Mouse (Mus musculus) 3134 (cell line): ENCODE data around the gene Cacna2d1.

Experiments
- DNase-seq: peaks from one replicate; pipeline ENCODE4 v3.0.0-alpha.2; 2011; ENCODE audit warnings: low spot score; ENCODE audit not compliant: insufficient read length; ENCODE audit errors: extremely low read depth

Gene Cacna2d1

DNA sequence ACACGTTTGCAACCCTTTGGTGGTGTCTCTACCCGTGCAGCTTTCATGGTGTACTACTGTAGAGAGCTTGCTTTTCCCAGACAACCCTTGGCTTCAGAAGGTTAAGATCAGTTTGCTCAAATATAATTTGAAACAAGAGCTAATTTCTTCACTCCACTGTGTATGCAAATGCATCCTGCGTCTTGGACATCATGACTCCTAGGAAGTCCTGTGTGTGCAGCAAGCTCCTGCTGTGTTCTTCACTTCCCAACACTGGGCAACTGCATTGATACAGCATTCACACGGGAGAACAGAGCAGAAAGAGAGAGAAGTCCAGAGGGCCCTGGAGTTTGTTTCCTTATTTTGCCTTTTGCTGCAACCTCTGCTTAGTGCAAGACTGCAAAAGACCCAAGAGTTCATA is 48.1 kb downstream of the Cacna2d1 start:
- DNase-seq: no peak

DNA sequence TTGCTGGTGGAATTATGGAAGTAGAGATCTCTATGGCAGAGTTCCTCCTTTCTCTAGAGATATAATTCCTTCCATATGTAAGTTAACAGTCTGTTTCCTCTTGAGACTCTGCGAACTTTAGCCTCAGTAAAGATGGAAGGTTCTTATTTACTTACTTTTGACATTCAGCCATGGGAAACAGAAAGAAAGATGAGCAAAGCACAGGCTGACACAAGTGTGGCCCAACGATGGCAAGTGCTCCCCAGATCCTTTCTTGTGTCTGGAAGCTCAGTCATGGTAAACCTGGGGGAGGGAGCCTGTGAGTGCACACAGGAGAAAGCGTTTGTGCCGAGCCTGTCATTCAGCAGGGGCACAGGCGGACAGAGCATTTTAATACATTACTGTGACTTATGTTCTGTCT is 48.9 kb downstream of the Cacna2d1 start:
- DNase-seq: no peak

DNA sequence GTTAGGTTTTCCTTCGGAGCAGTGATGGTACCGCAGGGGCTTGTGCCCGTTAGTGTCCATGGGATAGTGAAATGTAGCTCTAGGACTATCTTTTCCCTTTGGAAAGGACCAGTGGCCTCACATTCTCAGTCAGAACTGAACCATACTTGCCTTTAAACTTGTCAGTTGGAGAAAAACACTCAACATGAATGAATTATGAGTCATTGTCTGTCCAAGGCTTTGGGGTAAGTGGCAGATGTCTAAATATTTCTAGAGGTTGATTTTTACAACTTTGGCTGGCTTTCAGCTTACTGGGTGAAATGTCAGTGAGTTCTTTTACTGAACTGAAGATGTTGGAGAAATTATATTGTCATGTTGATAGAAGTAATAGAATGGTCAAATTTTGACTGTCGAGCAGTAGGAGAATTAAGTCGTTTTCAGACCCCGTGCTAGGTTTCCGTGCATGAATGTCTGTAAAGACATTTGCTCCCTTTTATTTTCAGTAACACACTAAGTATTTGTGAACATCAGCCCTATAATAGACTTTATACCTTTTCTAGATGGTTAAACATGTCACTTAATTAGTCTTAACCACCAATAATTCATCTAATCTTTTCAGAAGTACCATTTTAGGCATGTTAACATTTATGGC is 50.9 kb downstream of the Cacna2d1 start:
- DNase-seq: no peak

DNA sequence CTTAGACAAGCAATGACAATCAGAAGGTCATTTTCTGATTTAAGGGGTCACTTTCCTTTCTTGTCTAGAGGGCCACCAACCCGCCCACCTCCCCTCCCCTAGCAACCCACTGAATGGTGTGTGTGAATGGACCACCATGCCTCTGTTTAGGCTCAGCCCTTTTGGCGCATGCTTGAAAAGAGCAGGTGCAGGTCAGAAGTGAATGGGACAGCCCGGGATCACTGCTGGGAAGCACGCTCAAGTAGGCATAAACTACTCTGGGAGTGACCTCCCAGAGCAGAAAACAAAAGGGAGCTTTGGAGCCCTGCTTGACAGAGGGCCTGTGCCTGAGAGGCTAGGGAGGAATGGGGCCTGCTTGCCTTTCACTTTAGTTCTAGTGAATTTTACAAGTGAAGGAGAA is 51.4 kb downstream of the Cacna2d1 start:
- DNase-seq: no peak

DNA sequence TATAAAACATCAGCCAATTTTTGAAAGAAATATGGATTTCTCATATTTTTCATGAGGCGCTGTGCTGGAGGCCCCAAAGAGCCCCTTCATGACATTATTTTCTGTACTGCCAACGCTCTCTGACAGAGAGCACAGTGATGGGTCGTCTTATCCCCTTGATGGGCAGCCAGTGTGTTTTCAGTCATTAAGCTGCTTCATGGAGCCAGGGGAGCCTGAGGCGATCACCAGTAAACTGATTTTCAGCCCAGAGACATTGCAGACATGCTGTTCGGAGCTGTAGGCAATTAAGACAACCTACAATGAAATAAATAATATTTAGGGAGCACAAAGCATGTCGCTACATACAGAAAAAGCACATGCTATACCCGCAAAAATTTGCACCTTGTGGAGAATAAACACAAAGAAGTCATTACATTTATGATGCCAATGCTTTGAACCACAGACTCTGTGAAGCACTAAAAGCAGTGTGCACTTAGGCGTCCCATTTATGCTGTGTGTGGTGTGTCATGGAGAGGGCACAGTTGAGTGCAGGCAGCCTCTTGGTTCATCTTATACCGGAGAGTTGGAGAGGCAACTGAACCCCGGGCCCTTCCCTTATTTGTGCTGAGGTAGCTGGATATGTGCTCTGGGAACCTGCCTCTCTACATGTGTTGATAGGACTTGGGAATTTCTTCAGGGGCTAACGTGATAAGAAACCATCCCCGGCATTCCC is 57.1 kb downstream of the Cacna2d1 start:
- no peak for DNase-seq

DNA sequence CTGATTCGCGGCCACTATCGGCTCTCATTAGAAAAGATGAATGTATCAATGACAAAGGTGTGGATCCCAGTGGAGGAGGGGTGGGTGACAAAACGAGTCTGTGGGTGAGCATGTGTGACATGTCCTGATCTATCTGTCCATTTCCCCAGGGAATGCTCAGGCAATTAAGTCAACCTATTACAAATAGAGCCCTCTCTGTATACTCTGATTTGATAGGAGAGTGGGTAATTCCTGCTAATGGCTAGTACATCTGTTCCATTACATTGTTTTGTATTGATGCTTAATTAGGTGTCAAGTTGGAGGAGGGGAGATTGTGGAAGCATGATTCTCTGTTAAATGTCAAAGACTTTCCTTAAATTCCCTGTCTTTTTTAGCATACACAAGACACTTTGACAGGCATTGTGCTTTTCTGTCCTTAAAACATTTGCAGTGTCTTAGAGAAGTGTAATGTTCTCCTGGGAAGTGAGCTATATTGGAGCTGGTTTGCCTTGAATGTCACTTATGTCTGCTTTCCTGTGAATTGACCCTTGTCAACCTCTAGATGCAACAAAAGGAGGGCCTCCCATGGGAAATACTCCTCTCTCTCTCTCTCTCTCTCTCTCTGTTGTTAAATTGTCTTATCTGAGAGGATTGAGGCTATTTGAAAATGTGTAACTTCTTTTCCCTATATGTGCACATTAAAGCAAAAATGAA is 58.9 kb downstream of the Cacna2d1 start:
- no peak for DNase-seq

DNA sequence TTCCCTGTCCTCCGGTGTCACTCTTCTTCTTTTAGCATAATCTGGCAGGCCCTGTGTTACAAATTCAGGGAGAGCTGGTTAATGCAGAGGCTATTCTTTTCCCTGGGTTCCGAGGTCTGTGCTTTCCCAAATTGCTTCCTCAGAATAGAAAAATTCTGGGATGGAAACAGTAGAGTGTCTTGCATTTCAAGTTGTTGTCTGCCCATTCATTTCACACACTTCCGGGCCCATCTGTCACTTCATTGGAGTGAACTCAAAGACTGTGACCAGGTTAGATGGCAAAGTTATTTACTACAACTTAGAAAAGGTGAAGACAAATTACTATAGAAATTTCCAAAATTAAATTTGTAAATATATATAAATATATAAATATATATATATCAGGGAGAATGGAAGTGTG is 62.7 kb downstream of the Cacna2d1 start:
- DNase-seq: no peak

DNA sequence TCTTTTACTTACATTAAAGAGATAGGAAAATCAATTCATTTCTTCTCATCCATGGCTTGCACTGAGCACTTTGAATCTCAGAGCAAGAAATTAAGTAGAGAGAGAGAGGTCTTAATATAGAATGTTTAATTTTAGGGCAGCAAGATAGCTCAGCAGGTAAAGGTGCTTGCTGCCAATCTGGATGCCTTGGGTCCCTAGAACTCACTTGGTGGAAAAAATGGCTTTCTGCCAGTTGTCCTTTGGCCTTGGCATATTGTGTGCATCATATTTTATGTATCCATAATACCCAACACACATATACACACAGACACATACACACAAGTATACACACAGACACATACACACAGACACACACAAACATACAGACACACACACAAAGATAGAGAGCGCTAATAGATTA is 63.3 kb downstream of the Cacna2d1 start:
- DNase-seq: no peak

DNA sequence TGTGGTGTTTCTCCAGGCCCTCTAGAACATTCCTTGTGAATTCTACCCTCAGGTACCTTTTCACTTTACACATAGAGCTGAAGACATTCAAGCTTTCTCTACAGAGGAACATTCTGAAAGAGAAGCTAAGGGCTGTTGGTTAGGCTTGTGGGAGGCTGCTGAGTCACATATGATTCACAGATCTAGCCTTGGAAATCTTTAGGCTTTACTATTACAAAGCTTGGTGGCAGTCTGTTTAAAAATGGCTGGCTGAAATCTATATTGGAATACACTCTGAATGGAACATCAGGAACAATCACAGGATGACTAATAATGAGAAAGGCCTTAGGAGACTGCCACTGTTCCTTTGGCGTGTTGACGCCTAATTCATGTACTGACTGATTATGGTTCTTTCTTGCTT is 66.4 kb downstream of the Cacna2d1 start:
- DNase-seq: peak; percentile 5

DNA sequence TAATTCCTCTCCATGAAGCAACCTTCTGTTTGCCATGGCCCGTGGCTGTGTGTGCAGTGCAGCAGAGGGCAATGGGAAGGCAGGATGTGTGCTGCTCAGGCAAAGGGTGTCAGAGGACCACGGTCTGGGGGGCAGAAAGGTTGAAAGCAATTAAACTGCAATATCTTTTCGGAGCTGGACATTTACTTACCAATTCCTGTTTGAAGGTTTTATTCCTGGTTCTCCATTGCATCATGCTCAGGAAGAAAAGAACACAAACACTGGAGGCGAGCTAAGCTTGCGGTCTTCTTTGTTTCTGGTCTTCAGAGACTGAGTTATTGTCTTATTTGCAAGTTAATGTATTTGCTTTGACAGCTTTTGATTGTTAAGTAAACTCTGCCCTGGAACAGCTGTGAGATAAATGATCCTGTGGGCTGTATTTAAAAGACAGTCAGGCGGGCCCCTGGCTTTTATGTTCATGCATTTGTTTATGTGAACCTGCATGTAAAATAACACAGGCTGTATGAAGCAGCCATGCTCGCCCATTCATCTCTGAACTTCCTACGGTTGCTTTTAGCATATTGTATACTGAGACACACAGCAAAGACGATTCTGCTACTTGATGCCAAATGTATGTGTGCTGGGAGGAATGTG is 68.1 kb downstream of the Cacna2d1 start:
- no peak for DNase-seq

DNA sequence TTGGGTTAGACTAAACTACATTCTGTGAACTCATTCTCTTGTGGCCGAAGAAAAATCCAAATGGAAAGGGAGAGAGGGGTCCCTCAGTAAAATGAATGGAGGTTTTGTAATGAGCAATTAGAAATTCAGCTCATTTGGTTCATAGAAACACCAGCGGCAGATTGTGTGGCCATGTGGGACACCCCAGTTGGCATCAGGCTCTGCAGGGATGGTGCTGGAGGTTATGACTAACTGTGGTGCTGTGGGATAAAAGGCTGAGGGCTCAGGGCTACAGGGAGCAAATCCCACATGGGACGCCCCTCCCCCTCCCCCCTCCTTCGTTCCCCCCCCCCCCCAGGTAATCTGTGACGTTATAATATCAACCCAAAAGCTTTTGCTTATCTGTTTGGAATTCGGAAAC is 69.8 kb downstream of the Cacna2d1 start:
- no peak for DNase-seq

DNA sequence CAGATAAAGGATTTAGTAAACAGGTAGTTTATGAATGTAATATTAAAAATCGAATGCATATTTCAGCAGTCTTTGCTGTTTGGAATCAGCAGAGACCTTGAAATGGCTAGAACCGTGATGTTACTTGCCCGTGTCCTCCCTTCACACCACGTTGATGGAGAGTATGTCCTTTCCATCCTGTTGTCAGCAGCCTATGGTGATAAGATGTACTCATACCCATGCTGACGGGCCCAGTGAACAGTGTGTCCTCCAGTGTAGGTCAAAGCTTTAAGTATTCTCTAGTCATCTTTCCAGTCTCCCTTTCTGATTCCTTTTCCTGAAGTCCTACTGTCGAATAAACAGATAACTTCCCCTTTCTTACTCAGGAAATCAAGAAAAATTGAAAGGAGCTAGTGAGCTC is 72.5 kb downstream of the Cacna2d1 start:
- no peak for DNase-seq

DNA sequence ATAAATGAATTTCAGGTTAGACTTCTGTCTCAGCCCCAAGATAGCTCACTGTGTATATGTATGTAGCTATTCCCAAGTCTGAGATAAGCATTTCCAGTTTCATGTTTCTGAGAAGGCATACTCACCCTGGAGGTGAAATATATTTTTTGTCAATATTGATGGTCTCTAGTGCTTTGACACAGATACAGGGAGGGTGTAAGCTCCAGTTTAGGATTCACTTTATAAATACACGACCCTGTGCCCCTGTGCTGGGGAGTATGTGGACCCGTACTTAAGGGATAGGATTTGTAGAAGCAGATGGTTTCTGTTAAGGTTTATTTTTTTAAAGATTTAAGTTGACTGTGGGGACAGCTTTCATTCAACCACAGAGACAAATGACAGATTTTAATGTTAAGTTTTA is 79.2 kb downstream of the Cacna2d1 start:
- DNase-seq: no peak

DNA sequence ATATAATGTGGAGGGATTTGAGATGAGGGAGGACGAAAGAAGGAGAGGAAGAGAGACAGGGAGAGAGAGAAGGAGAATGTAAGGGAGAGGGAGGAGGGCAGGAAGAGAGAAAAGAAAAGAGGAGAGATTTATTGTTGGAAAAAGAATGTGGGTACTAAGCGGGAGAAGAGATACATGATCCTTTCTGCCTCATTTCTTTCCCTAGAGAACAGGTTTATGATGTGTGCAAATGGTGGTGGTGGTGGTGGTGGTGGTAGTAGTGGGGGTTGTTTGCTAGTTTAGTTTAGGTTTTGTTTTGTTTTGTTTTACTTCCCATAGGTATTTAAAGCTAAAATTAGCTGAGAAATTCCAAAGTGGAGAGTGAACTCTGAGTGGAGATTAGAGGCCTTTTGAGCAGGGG is 79.9 kb downstream of the Cacna2d1 start:
- DNase-seq: no peak

DNA sequence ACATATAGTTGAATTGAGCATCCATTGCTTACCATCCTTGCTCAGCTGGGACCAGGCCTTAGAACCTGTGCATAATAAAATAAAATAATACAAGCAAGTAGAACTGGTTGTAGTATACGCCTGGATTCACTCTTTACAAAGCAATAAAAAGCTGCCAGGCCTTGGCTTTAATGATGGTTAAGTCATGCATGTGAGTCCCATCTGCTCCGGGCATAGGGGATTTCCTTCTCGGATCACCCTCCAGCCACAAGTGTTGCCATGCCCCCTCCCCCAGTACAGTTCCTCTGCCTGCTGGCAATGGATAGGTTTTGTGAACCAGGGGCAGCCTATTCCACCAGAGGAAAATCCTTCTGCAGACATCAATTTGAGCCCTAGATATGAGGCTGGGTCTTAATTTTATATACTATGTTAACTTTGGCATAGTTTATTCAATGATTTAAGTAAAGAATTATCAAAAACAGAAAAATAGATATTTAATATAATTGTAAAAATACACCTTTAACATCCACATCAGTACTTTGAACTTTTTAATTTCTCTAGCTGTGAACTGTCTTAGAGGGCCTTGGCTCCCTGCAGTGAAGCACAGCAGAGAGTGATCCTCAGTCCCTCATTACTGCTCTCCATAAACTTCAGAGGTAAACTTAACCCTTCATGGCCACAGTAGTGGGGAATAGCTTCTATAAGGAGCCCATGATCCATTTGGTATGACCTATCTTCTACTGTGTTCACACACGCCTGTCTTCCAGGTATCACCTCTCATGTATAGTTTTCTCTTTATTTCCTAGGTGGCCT is 90.3 kb downstream of the Cacna2d1 start:
- no peak for DNase-seq

DNA sequence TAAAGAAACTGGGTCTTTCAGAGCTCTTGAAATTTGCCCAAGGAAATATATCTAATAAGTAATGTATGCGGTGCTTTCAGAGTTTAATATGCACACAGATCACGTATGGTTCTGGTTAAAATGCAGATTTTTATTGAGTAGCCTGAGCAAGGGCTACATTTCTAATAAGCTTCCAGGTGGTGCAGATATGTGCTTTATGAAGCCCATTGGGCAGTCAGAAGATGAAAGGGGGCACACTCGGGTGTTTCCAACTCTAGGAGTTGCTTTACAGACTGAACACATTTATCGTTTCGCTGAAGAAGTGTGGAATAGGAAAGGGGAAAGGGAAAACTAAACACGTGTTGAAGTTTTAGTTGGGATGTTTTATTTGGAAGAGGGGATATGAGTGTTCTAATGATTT is 94.4 kb downstream of the Cacna2d1 start:
- no peak for DNase-seq

DNA sequence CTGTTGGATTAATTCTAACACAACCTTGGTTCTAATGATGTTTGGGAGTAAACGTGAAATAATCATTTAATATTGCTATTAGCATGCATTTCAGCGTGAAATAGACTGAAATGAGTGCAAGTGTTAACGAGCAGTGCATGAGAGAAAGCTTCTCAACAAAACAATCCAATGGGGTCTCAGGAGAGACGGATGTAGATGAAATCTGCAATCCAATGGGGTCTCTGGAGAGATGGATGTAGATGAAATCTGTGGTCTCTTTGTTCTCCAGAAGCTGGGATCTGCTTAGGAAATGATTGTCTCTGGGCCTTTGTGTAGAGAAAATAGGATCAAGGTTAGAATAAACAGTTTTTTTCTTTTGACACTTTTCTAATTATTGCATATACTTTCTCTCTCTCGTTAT is 95.0 kb downstream of the Cacna2d1 start:
- no peak for DNase-seq

DNA sequence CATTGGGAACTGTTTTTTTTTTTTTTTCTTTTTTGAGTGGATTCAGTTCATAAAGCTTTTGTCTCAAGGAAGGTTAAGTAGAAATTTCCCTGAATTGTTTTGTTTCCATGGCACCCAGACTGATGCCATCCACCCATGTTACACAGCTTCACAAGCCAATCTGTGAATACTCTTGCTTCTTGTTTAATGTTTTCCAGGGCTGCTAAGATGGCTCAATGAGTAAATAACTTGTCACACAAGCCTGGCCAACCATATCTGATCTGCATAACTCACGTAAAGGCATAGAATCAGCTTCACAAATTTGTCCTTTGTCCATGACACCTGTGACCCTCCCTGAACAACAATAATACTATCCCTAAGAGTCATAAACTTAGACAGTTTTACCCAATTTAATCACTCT is 99.1 kb downstream of the Cacna2d1 start:
- no peak for DNase-seq

DNA sequence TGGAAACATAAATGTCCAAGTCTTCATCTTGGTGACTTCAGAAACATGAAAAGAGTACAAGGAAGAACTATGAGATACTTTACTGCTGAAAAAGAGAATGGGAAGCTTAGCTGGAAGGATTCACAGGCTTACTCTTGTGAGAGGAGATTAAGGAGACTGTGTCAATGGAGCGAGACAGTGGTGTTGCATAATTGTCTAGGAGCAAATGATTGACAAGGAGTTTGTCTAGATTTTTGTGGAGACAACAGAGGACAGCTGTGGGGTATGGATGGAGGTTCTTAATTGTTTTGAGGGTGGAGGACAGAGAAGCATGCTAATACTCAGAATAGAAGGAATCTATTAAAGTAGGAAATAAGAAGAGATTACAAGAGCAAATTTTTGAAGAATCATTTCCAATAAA is 100.8 kb downstream of the Cacna2d1 start:
- DNase-seq: no peak

DNA sequence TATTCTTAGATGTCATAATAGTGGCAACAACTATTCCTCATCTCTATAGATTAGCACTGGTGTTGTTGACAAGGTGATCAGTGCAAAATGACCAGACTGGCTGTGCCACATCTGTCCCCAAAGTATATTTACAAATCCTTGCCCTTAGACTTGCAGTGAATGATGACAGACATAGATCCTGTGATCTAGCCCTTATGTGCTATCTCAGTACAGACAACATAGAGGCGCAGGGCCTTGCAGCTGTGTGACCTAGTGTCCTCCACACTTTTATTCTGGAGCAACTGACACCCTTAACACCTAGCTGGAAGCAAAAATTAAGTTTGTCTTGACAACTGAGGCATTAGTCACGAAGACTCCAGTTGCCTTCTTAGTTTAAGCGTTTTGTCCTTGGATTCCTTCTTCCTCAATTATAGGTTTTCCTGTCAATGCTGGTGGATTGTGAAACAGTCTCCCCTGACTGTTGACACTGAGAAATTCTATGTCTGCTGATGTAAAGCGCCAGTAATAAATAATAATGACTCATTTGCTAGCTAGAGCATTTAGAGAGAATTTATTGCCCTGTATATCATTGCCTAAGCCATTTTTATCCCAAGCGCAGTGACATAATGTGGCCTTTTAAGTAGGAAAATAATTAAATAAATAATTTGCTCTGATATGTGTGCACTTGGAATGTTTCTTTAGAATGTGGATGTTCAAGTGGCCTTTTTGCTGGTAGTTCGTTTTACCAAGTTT is 110.8 kb downstream of the Cacna2d1 start:
- no peak for DNase-seq
